Mouse (Mus musculus) mouse trophoblast stem cell (cell line): ENCODE data around the gene Wwox.

Experiments
- in situ Hi-C, 2 experiments: fragments of 300-500 bp; cut with MseI, MboI; formaldehyde crosslinking; loops; 2 replicates in 1 of 2; 3 replicates in 1 of 2; pipeline ENCODE4 v1.15.1; 2025

Gene Wwox

DNA sequence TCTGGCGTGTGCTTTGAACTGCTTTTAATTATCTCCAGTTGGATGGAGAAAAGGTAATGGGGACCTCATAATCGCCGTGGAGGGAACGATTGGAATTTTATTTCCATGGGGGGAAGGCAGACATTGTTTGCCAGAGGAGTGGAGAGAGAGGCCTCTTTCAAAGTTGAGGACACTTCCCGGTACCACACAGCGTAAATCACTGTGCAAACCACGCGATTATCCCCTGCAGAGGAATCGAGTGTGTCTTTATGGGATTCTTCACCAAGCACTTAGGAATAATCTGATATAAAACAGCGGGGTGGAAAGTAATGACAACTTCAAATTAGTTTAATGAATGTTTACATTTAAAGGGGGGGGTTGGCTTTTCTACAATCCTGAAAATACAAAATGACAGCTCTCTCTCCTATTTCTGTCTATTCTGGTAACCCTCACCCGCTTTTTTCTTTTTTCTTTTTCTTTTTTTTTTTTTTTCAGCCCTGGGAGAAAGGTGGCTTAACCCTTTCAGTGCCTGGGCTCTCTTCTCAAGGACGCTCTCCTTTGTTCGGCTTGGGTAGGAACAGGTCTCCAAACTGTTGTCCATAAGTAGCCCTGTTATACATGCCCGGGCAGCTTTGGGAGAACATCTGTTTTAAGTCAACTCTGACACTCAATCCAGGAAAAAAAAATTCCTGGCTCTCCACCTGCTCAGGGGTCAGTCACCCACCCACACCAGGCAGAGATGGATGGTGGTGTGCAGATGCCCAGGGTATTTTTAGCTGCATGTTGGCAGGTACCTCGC lies 769.1 kb downstream of the Wwox start:
- in situ Hi-C loops = no loop called here

- in situ Hi-C loops = no loop called here
These were observed 770.6 kb downstream of the Wwox start for GRCm38 (mm10) chr8:115210014-115210413.

- in situ Hi-C loops = no loop called here
These were observed 773.7 kb downstream of the Wwox start for GRCm38 (mm10) chr8:115213126-115213525.

GRCm38 (mm10) chr8:115214870-115215269 lies 775.4 kb downstream of the Wwox start:
- in situ Hi-C loops = no loop called here

DNA sequence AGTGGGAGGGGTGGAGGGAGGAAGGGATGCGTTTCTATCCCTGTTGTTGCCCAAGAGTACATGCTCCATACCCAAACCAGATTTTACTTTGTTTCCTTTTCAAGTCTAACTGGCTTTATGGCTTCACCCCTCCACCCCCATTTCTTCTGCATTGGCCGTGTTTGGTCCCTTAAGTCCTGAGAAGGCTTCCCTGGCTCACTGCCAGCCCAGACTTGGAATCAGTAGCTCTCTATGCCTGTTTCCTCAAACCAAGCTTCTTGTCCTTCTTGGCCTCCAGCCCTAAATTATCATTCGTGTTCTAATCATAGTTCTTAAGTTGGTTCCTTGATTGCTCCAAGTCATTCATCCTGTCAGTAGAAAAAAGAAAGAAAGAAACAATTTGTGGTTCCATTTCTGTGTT lies 777.3 kb downstream of the Wwox start:
- in situ Hi-C loops = no loop called here

- in situ Hi-C loops = no loop called here
These were observed 783.1 kb downstream of the Wwox start for GRCm38 (mm10) chr8:115222545-115222944.

DNA sequence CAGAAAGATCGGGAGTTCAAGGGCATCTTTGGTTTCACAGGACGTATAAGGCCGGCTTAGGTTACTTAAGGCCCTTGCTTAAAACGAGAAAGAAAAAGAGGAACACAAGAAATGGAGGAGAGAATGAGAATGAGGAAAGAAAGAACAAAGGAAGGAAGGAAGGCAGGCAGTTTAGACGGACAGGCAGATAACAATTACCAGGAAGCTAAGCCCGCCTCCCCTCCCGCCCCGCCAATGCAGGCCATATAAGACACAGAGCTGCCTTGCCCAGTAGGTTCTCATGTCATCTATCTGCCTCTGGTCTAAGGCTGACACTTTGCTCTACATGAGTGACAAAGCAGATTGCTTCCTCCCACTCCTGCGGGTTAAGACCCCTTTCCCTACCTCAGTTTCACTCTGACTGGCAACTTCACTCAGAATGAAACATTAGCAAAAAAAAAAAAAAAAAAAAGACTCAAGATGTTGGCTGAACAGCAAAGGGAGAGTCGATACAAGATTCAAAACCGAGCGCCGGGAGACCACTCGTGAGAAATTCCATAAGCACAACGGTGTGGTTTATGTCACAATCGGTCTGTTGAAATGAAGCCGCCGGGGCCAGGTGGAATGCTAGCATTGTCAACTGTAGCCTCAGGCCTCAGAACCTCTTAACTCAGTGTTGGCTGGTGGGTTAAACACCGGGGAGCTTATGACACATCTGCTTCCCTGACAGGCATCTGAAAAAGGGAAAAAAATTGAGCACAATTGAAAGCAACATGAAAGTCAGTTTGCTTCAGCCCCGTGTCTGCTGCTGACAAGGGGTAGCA lies 787.5 kb downstream of the Wwox start:
- in situ Hi-C loops = no loop called here

DNA sequence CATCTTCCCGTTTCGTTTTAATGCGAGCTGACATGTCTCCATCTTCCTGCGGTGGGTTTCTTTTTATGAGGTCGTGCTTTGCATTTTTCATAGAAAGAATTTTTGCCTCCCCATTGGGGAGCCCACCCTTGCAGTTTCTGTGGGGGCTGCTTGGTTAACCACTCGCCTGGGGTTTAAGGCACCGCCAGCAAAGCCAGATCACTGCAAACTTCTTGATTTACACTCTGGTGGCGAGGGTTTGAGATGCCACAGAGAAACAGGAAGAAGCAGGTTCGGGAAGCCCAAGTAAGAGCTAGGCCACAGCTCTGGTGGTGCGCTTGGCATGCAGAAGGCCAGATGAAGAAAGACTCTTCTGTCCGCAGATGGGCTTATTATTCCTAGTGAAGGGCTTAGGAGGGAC lies 789.4 kb downstream of the Wwox start:
- in situ Hi-C loops = no loop called here

GRCm38 (mm10) chr8:115234068-115234467 lies 794.6 kb downstream of the Wwox start:
- in situ Hi-C loops = no loop called here

DNA sequence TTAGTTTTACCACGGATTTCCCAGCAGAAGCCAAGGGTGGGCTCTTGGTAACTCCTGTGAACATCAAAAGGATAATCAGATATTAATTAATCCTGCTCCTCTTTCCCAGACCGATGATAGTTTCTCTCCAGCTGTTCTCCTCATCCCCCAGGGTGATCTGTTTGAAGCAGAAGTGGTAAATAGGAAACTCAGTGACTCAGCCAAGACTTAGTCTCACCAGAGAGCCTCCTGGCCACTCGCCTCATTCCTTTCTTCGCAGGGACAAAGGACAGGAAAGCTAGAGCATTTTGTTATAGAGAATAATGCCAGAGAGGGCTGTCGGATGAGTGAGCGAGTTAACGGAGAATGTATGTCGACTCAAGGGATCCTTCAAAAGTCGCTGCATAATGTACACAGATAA lies 798.1 kb downstream of the Wwox start:
- in situ Hi-C loops = no loop called here

DNA sequence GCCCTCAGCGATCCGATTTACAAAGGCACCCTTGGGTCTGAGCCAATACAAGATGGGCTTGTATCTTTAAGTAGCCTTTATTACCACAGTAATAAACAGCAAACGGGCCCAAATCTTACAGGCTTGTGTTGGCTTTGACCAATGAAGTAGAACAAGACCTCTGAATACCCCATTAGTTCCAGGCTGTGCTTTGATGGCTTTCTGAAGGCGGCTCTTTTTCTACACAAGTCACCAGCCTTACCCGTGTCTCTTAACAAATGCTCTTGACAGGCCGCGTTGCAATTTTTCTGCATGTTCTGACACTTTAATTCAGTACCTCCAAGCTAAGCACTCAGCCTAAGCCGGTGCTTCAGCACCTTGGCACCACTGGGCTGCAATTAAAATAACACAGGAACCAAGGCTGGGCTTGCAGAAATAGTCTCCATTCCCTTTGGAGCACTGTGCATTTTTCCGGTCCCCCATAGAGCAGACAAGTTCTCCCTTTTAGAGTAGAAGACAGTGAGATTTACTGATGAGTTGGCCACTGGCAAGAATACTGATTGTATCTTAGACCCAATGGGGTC lies 804.1 kb downstream of the Wwox start:
- in situ Hi-C loops = no loop called here

DNA sequence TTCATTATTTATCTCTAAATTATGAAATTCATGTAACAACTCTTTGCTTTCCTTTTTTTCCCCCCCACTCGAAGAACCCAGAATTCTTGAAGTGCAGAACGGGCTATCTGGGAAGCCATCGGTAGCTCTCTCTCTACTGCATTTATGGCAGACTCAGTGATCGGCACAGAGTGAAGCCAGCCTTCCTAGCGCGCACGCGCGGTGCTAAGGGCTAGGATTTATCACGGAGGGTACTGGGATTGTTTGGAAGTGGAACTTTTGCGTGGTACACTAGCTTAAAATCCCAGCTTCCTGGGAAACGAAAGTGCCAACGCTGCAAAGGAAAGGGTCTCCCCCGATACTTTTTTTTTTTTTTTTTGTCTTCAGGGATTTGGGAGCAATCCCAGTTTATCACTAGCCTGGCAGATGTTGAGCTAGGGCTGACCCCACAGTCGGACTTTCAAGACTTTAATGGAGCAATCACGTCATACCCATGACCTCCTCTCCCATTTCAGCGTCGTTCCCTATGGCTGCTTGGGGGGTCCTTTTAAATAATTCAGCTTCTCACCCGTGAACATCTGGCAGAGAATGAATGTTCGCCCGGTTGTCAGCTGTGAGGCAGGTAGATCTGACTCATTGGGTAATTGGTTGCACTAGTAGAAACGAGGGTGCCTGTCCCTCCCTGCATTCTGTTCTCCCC lies 810.4 kb downstream of the Wwox start:
- in situ Hi-C loops = no loop called here

DNA sequence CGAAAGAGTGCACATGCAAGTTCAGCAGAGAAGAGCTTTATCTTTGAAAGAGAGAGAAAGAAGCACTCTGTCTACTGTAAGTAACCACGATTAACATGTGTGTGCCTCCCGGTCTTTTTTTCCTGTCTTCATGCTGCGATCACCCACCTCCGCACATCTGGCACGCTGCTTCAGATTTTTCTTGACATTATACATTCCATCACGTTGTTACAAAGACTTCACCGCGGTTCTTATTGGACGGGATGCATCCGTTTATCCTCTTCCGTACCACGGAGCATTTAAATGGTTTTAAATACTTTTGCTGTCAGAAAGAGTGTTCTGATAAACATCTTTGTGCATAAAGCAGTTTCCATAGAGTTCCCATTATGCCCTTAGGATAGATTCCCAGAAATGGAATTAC lies 816.1 kb downstream of the Wwox start:
- in situ Hi-C loops = no loop called here

- in situ Hi-C loops = no loop called here
These were observed 818.0 kb downstream of the Wwox start for GRCm38 (mm10) chr8:115257417-115257816.

DNA sequence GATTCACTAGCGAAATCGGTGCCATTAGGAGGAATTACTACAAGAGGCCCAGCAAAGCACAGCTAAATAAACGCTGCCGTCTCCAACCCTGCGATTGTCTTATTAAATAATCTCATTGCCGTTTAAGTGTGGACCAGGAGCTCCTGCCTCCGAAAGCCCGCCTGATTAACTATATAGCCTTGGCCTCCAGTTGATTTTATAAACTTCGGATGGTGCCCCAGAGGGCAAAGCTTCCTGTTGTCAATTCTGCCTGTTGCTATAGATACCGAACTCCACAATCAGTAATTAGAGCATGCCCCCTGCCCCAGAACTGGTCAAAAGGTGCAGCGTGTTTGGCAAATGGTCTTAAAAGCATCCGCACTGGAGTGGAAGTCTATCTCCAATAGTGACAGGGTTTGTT lies 820.4 kb downstream of the Wwox start:
- in situ Hi-C loops = no loop called here

DNA sequence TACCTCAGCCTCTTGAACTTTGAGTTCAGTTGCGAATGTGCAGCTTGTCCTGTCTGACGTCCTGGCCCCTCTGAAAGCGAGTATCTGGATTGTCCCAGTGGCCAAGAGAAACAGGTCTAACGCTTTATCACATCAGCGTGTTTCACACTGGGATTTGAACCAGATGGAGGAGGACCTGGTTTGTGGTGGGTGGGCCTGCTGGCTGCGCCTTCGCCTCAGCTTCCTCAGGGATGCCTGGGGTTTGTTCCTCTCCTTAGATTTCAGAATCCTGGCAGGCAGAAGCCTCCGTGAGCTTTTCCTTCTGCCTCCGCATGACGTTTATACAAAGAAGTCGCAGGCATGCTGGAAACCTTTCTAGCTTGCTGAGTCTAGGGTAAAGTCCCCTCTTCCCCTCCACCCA lies 827.7 kb downstream of the Wwox start:
- in situ Hi-C loops = no loop called here

GRCm38 (mm10) chr8:115269601-115270000 lies 830.1 kb downstream of the Wwox start:
- in situ Hi-C loops = no loop called here

DNA sequence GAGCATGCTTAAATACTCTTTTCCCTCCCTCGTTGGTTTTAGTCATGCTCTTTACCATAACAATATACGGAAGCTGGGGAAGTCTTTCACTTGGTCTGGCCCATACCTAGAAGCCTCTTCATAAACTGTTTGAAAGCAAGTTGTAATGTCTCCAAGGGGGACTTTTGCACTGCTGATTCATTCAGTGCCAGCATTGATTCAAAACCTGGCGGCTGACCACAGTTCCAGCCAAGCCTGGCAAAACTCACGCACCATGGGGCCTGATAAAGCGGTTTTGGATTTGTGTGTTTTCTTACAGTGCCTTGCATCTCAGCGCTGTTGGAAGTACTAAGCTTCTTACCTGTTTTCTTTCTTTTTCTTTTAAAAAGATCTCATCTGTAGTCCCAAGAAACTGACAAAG lies 834.5 kb downstream of the Wwox start:
- in situ Hi-C loops = no loop called here

DNA sequence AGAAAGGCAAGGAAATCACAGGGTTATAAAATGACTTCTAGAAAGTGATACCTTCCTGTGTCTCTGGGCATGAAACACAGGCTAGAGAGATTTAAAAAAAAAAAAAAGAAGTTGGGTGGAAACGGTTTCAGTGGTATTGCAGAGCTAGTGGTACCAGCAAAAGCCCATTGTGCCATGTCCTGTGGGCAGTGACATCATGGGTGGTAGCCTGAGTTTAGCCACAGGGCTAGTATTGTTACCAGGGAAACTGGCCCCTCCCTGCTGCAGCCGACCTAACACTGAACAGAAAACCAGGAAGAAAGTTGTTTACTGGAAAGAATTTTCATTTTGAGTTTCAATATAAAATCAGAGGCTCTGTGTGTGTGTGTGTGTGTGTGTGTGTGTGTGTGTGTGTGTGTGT lies 836.8 kb downstream of the Wwox start:
- in situ Hi-C loops = no loop called here

DNA sequence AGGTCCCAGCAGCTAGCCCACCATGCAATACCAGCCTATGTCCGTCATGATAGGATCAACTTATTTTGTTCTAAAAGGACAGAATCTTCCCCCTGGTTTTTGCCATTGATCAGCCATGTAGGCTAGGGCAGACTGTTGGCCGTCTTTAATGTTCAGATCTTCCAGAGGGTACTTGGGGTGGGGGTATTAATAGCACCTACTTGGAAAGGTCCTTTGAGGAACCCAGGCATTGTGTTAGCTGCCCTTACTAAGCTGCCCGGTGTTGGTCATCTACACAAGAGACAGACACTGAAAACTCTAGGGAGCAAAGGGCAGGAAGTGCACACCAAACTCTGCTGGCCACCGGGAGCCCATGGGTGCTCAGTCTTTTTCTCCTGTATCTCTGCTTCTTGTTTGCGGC lies 838.8 kb downstream of the Wwox start:
- in situ Hi-C loops = no loop called here

- in situ Hi-C loops = no loop called here
These were observed 850.8 kb downstream of the Wwox start for GRCm38 (mm10) chr8:115290224-115290623.

DNA sequence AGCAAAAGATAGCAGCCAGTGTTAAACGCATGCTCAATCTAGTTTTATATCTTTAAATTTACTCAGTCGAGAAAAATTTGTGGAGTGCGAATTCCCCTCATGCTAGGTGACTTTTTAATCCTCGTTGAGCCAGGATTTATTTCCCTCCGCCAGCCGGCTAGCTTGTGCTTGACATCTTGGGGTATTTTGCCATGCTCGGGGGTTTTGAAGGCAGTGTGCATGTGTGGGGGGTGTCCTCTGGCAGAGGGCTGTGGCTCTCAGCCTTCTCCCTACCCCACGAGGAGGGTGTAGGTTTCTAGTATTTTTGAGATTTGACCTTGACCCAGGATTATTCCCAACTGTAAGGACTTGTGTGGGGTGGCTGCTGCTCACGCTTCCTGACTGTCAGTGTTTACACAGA lies 857.3 kb downstream of the Wwox start:
- in situ Hi-C loops = no loop called here
